Mouse (Mus musculus): Measurements from ENCODE around the gene Tcp11l1. TPM values are rescaled to one million over a fixed set of nuclear protein-coding genes. Genes with fewer than 3 reads are reported as not detected.

Tcp11l1 gene
- total and polyA plus RNA-seq, 3 experiments, result 22.1 to 26.7 TPM; not detected in 1

GRCm38 (mm10) chr2:104727369-104727768 is 15.4 kb upstream of the Tcp11l1 start:
- TF ChIP-seq NELFE (IDR thresholded peaks at IDR 0.05; ENCODE audit: low read depth, low read length), result no peak
- TF ChIP-seq MXI1 (IDR thresholded peaks at IDR 0.05; ENCODE audit: low read depth, low read length), result no peak
- TF ChIP-seq MAX (IDR thresholded peaks at IDR 0.05; ENCODE audit: low read length), result no peak
- no peak for TF ChIP-seq ZMIZ1 (IDR thresholded peaks at IDR 0.05; ENCODE audit: low read depth, low read length)
- no peak for TF ChIP-seq ZKSCAN1 (IDR thresholded peaks at IDR 0.05; ENCODE audit: low read depth, low read length)
- no peak for TF ChIP-seq MAFK (IDR thresholded peaks at IDR 0.05; ENCODE audit: borderline replicate concordance, low read depth, low read length)
- H3K27ac ChIP-seq (ENCODE audit: control insufficient read depth, low read depth, low read length), result no peak overlapping the region
- DNase-seq (ENCODE audit: low read depth, low spot score), result no peak

DNA sequence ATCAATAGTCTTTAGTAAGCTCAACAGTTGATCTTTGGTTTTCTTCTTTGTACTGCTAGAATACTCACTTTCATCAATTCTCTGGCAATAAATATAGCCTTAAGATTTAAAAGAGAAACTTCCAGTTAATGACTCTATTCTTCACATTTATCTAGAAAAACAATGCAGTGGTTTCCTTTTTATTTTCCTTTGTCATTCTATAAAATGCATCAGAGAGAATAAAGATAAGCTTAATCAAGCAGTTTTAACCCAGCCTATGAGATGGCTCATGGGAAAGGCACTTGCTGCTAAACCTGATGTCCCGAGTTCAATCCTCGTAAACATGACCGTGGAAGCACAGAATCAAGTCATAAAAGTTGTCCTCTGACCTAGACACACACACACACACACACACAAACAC is 10.1 kb upstream of the Tcp11l1 start:
- peak; percentile 43 for DNase-seq (ENCODE audit: low read depth, low spot score)
- no peak overlapping the region for H3K27ac ChIP-seq (ENCODE audit: control insufficient read depth, low read depth, low read length)
- no peaks in the 10 kb centered on the region for H3K9me3 ChIP-seq (replicated peaks; ENCODE audit: insufficient read depth, low read length)
- no peak overlapping the region for H3K9ac ChIP-seq (ENCODE audit: control insufficient read depth, low read depth, low read length, poor library complexity, severe bottlenecking)
- H3K4me1 ChIP-seq (ENCODE audit: control insufficient read depth in 1 of 2, insufficient read depth in 2 of 2, low read length in 2 of 2), result peaks cover 6 to 10% of the 10 kb centered on the region in 2 experiments
- H3K36me3 ChIP-seq (ENCODE audit: control insufficient read depth in 1 of 2, insufficient read depth in 2 of 2, low read length in 2 of 2), result peaks cover 0 to 11% of the 10 kb centered on the region in 2 experiments; a peak in 2 of 4 replicates
- no peak for TF ChIP-seq KAT2A (conservative IDR thresholded peaks at IDR 0.05; ENCODE audit: low read depth, low read length)
- TF ChIP-seq ETS1 (IDR thresholded peaks at IDR 0.05; ENCODE audit: low read depth, low read length), result peak; percentile 48; the same call in 1 of the 2 replicates
- TF ChIP-seq POLR2AphosphoS5 (IDR thresholded peaks at IDR 0.05; ENCODE audit: borderline replicate concordance, low read depth, low read length), result no peak
- no peak for TF ChIP-seq ZKSCAN1 (IDR thresholded peaks at IDR 0.05; ENCODE audit: low read depth, low read length)
- TF ChIP-seq EP300 (IDR thresholded peaks at IDR 0.05; ENCODE audit: low read depth in 1 of 2, low read length in 2 of 2), result peak; percentile 70 to 73
- peak; percentile 76 for TF ChIP-seq GATA1 (IDR thresholded peaks at IDR 0.05; ENCODE audit: low read depth, low read length)
- no peak for TF ChIP-seq JUND (IDR thresholded peaks at IDR 0.05; ENCODE audit: low read depth, low read length)
- peak; percentile 55 for TF ChIP-seq TCF12 (IDR thresholded peaks at IDR 0.05; ENCODE audit: low read depth, low read length)
- peak; percentile 85 for TF ChIP-seq RCOR1 (IDR thresholded peaks at IDR 0.05; ENCODE audit: low read depth, low read length)
- TF ChIP-seq GABPA (IDR thresholded peaks at IDR 0.05; ENCODE audit: low read depth, low read length), result no peak
- no peaks in the 10 kb centered on the region for H3K79me2 ChIP-seq (ENCODE audit: control insufficient read depth, insufficient read depth, low read length, poor library complexity)
- no peak overlapping the region for H3K4me3 ChIP-seq (ENCODE audit: control insufficient read depth in 1 of 2, insufficient read depth in 1 of 2, low read depth in 2 of 2, low read length in 2 of 2)
- no peaks in the 10 kb centered on the region for H3K27me3 ChIP-seq (ENCODE audit: control insufficient read depth in 1 of 2, insufficient read depth in 2 of 2, low read length in 2 of 2)

More at GRCm38 (mm10) chr2:104727369-104727768, 15.4 kb upstream of the Tcp11l1 start:
- H3K36me3 ChIP-seq (ENCODE audit: control insufficient read depth in 1 of 2, insufficient read depth in 2 of 2, low read length in 2 of 2), result peaks cover 0 to 1% of the 10 kb centered on the region in 2 experiments; a peak in 1 of 4 replicates
- no peaks in the 10 kb centered on the region for H3K9me3 ChIP-seq (replicated peaks; ENCODE audit: insufficient read depth, low read length)
- H3K9ac ChIP-seq (ENCODE audit: control insufficient read depth, low read depth, low read length, poor library complexity, severe bottlenecking), result no peak overlapping the region
- no peaks in the 10 kb centered on the region for H3K27me3 ChIP-seq (ENCODE audit: control insufficient read depth in 1 of 2, insufficient read depth in 2 of 2, low read length in 2 of 2)
- H3K4me3 ChIP-seq (ENCODE audit: control insufficient read depth in 1 of 2, insufficient read depth in 1 of 2, low read depth in 2 of 2, low read length in 2 of 2), result no peak overlapping the region
- 0 out of 4 replicates have a peak, but pooled peaks cover 0 to 4% of the 10 kb centered on the region in 2 experiments for H3K4me1 ChIP-seq (ENCODE audit: control insufficient read depth in 1 of 2, insufficient read depth in 2 of 2, low read length in 2 of 2)
- H3K79me2 ChIP-seq (ENCODE audit: control insufficient read depth, insufficient read depth, low read length, poor library complexity), result no peaks in the 10 kb centered on the region; the same call in 1 of the 2 replicates
